Mouse (Mus musculus) kidney, postnatal 25 days (tissue): ENCODE measurements around the gene Foxr1.
"Not testable (repeated sequence)": the region's sequence is repeated elsewhere in the genome, so short reads cannot be mapped to it uniquely, and the experiment has no call there.

ENCODE experiments used
- DNase-seq, 2 experiments: peaks; one replicate each; pipeline ENCODE4 v3.0.0; 2021; ENCODE audit warnings: mixed read lengths in 2 of 2

Foxr1 gene

GRCm38 (mm10) chr9:44412781-44413180 is 28.2 kb downstream of the Foxr1 start:
- no peak for DNase-seq

DNA sequence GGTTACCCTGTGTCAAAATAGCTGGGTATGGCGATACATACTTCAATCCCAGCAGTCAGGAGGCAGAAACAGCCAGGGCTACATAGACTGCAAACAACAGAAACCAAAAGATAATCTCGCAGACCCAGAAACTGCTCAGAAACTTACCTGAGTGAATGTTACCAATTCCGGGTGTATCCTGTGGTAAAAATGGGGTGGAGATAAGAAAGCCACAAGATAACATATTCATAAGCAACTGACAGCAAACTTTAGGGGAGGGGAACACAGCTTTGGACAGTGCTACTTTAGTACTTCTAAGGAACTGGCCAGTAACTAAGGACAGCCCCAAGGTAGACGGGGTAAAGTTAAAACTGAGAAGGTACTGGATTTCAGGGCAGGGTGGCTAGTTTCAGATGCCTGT is 28.6 kb downstream of the Foxr1 start:
- DNase-seq: no peak

GRCm38 (mm10) chr9:44411601-44412130 is 29.3 kb downstream of the Foxr1 start:
- DNase-seq: no peak

- no peak for DNase-seq
These were observed 30.1 kb downstream of the Foxr1 start for GRCm38 (mm10) chr9:44410647-44411336.

DNA sequence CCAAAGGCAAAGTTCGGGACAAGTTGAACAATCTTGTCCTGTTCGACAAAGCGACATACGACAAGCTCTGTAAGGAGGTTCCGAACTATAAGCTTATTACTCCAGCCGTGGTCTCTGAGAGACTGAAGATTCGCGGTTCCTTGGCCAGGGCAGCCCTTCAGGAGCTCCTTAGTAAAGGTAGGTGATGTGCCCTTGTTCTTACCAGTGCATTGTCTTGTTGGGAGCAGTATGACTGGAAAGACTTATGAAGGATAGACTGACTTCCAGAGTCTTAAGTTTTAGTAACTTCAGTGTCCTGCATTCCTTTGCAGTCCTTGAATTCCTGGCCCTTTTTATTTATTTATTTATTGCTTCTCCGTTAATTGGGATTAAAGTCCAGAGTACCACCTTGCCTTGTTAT is 32.2 kb downstream of the Foxr1 start:
- DNase-seq: not testable (repeated sequence)

GRCm38 (mm10) chr9:44407752-44408097 is 33.2 kb downstream of the Foxr1 start:
- DNase-seq: no peak

GRCm38 (mm10) chr9:44406906-44407751 is 33.8 kb downstream of the Foxr1 start, which contains the start of the genes Rps25 and Trappc4:
TSS of gene Rps25 (plus strand) at chr9:44407139.
TSS of gene Trappc4 (minus strand) at chr9:44407600.
- DNase-seq: peak; percentile 95 to 97

DNA sequence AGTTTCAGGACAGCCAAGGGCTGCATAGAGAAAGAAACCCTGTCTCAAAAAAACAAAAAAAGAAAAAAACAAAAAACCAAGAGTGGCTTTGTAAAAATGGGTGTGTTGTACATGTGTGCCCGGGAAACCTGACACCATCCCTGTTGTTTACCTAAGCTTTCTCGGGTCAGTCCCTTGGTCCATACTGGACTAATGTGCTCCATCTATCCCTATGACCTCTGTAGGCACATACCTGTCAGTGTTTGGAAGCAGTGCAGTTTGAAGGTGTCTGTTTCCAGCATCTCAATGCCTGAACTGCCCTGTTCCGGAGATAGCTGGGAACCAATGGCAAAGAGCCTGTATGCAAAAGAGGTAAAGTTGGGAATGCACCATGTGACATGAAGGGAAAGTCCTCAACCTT is 35.9 kb downstream of the Foxr1 start:
- DNase-seq: no peak

DNA sequence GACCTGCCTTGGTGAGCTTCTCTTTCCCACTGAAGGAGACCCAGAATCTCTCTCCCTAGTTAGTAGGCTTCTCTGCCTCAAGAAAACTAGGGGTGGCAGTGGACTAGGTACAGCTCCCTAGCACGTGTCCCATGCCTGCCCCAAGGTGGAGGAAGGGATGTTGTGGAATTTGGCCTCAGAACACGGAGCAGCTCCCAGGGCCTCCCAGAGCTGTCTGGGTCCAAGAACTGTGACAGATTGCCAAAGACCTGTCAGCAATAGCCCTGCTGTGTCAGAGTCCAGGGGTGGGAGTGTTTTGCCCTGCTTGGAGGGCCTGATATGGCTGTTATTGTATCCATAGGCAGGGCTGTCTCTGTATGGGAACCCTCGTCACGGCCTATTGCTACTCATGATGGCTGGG is 39.9 kb downstream of the Foxr1 start:
- peak; percentile 74 to 93 for DNase-seq

- peak; percentile 49 to 70 for DNase-seq
These were observed 41.2 kb downstream of the Foxr1 start for GRCm38 (mm10) chr9:44399795-44400114.

GRCm38 (mm10) chr9:44399114-44399794 is 41.7 kb downstream of the Foxr1 start:
- peak; percentile 18 to 55 for DNase-seq

- DNase-seq: no peak
These were observed 42.4 kb downstream of the Foxr1 start for GRCm38 (mm10) chr9:44398551-44398950.

DNA sequence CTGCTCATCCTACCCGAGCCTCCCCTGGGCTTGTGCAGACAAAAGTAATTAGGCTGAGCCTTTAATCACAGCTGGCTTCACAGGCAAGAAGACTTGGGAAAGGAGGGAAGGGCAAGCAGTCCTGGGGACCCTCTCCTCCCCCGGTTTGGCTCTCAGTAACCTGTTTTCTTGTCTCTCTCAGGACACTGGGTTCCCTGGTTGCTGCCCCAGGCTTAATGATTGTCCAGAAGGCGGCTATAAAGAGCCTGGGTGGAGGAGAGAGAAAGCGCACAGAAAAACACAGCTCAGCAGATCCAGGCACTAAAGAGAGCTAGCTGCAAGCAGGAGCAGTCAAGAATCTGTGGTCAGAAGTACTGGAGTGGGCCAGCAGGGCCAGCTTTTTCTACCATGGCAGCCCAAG is 42.8 kb downstream of the Foxr1 start:
- DNase-seq: peak; percentile 81 to 91

DNA sequence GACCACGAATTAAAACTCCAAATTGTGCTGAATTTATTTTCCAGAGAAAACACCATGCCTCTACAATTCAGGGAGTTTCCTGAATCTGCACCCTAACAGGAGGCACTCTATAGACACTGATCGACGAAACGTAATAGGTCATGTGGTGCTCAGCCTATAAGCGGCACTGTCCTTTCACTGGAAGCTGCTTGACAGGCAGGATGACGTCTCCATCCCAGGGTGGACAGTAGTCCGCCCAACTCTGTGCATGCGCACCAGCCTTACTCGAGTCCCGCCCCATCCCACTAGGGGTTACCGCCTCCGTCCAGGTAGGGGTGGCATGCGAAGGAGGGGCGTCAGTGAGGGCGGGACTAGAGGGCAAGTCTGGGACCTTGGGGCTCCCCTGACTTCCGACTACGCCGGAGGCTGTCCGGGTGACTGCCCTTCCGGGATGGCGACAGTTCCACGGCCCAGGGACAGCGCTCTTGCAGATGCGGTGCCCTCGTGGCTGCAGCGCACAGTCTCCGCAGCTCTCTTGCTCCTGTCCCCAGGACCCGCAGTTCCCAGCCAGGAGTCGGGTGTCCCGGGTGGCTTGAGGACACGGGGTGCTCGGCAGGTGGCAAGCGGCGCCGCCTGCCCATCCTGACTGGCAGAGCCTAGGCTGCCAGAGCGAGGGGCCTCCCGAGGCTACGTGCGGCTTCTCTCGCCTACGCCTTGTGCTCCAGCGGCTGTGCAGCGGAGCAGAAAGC is 44.1 kb downstream of the Foxr1 start, which contains the start of gene Slc37a4:
TSS of gene Slc37a4 (plus strand) at position 169 of the 728 bp plus-strand sequence.
- peak; percentile 97 to 99 for DNase-seq

GRCm38 (mm10) chr9:44391466-44391865 is 49.5 kb downstream of the Foxr1 start:
- peak; percentile 82 to 91 for DNase-seq

DNA sequence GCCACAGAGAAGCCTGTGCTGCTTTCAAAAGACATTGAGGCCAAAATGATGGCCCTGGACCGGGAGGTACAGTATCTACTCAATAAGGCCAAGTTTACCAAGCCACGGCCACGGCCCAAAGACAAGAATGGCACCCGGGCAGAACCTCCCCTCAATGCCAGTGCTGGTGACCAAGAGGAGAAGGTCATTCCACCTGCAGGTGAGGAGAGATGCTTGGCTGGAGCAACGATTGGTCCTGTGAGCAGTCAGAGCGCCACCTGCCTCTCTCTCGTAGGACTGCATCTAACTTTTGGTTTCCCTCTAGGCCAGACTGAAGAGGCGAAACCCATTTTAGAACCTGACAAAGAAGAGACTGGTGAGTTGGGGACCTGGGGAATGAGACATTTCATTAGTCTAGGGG is 51.7 kb downstream of the Foxr1 start:
- DNase-seq: peak; percentile 66 to 72

GRCm38 (mm10) chr9:44387221-44387620 is 53.7 kb downstream of the Foxr1 start:
- DNase-seq: peak; percentile 57 to 62

DNA sequence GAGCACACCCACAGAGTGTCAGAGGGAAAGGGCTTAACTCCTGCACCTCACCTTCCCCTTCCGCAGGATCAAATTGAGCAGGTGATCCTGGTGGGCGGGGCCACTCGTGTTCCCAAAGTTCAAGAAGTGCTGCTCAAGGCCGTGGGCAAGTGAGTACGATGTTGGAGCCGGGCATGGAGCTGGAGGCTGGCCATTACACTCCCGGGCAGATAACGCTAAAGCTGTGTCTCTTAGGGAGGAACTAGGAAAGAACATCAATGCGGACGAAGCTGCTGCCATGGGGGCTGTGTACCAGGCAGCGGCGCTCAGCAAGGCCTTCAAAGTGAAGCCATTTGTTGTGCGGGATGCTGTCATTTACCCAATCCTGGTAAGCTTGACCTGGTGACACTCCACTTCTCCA is 56.3 kb downstream of the Foxr1 start:
- no peak for DNase-seq
